Mouse (Mus musculus) CH12.LX (cell line): Measurements from ENCODE around the gene Gm5142. TPM values are rescaled to one million over a fixed set of nuclear protein-coding genes. Genes with fewer than 3 reads are reported as not detected.

Experiments
- DNase-seq: peaks from one replicate; pipeline ENCODE4 v3.0.0-alpha.2; 2013; ENCODE audit errors: extremely low read depth
- H3K27ac ChIP-seq: 2 replicates; pipeline ENCODE4 v1.5.1; 2012; ENCODE audit warnings: low read depth, mild to moderate bottlenecking, control low read depth, moderate library complexity; ENCODE audit not compliant: insufficient read depth
- H3K27me3 ChIP-seq: replicated peaks from 2 replicates; pipeline ENCODE3; 2012; ENCODE audit warnings: inconsistent platforms
- H3K36me3 ChIP-seq, 2 experiments: replicated peaks in 1 of 2; 2 replicates each; pipeline versions ENCODE3 to v1.6.1; 2012; ENCODE audit warnings: inconsistent platforms in 1 of 2, low read length in 1 of 2, mild to moderate bottlenecking in 1 of 2, mixed read lengths in 1 of 2, moderate library complexity in 1 of 2; ENCODE audit not compliant: control insufficient read depth in 1 of 2, insufficient read depth in 1 of 2
- H3K4me1 ChIP-seq, 2 experiments: 2 replicates each; pipeline ENCODE4 v1.6.1; 2012; ENCODE audit warnings: inconsistent platforms in 1 of 2, moderate library complexity in 1 of 2; ENCODE audit not compliant: insufficient read depth in 2 of 2, control insufficient read depth in 1 of 2
- H3K4me2 ChIP-seq: 2 replicates; pipeline ENCODE4 v1.6.1; 2012; ENCODE audit warnings: low read depth, mild to moderate bottlenecking, control low read depth; ENCODE audit not compliant: poor library complexity, insufficient read depth, severe bottlenecking
- H3K4me3 ChIP-seq, 3 experiments: fragments of 150-350 bp in 1 of 3; sonication (generic) in 1 of 3; replicated peaks in 1 of 3; 2 replicates each; pipeline versions ENCODE3 to v1.5.1; 2011 to 2012; ENCODE audit warnings: low read depth in 2 of 3, low read length in 2 of 3, mild to moderate bottlenecking in 2 of 3, moderate library complexity in 2 of 3, control low read depth in 1 of 3, improper control_type of control experiment in 1 of 3, inconsistent platforms in 1 of 3, mixed read lengths in 1 of 3; ENCODE audit not compliant: poor library complexity in 1 of 3
- H3K79me2 ChIP-seq: replicated peaks from 2 replicates; pipeline ENCODE4 v1.6.1; 2012; ENCODE audit warnings: mild to moderate bottlenecking, moderate library complexity; ENCODE audit not compliant: control insufficient read depth, poor library complexity, insufficient read depth, severe bottlenecking; ENCODE audit errors: extremely low read depth
- H3K9ac ChIP-seq: 2 replicates; pipeline ENCODE4 v1.6.1; 2012; ENCODE audit warnings: low read depth, mild to moderate bottlenecking, control low read depth, moderate library complexity; ENCODE audit not compliant: insufficient read depth
- H3K9me3 ChIP-seq: replicated peaks from 2 replicates; pipeline ENCODE3; 2012; ENCODE audit warnings: low read length, inconsistent platforms, mixed read lengths
- CTCF ChIP-seq, 2 experiments: IDR thresholded peaks in 1 of 2; conservative IDR thresholded peaks in 1 of 2; 2 replicates each; pipeline ENCODE4 v1.5.1; 2011 to 2012; ENCODE audit warnings: low read depth in 2 of 2, low read length in 2 of 2, improper control_type of control experiment in 1 of 2, inconsistent platforms in 1 of 2, mild to moderate bottlenecking in 1 of 2, moderate library complexity in 1 of 2
- MAFK ChIP-seq: IDR thresholded peaks from 2 replicates; pipeline ENCODE4 v1.6.1; 2011; ENCODE audit warnings: low read length, improper control_type of control experiment; ENCODE audit not compliant: insufficient replicate concordance
- MEF2A ChIP-seq: IDR thresholded peaks from 2 replicates; pipeline ENCODE4 v1.6.1; 2014; ENCODE audit warnings: low read depth, mild to moderate bottlenecking, inconsistent platforms, low read length, improper control_type of control experiment, borderline replicate concordance
- SMC3 ChIP-seq: IDR thresholded peaks from 2 replicates; pipeline ENCODE4 v1.6.1; 2011; ENCODE audit warnings: low read depth, low read length, improper control_type of control experiment
- USF2 ChIP-seq: conservative IDR thresholded peaks from 2 replicates; pipeline ENCODE4 v1.6.1; 2011; ENCODE audit warnings: low read depth, low read length, improper control_type of control experiment
- ZMIZ1 ChIP-seq: IDR thresholded peaks from 2 replicates; pipeline ENCODE4 v1.6.1; 2012; ENCODE audit warnings: low read depth, mild to moderate bottlenecking, inconsistent platforms, low read length, improper control_type of control experiment
- ZNF384 ChIP-seq: IDR thresholded peaks from 2 replicates; pipeline ENCODE4 v1.6.1; 2012; ENCODE audit warnings: low read depth, low read length, improper control_type of control experiment, inconsistent platforms
- dilution Hi-C: fragments of 300-500 bp; cut with MboI; formaldehyde crosslinking; loops from 2 replicates; pipeline ENCODE4 v1.14.3; 2020; ENCODE audit warnings: low sequenced_read_pairs; ENCODE audit not compliant: extremely low pct_unique_long_range_greater_than_20kb, extremely low pct_ligation_motif_present
- in situ Hi-C: fragments of 300-500 bp; cut with MboI; formaldehyde crosslinking; loops from 3 replicates; pipeline ENCODE4 v1.14.3; 2019; ENCODE audit warnings: low sequenced_read_pairs, low pct_ligation_motif_present, low pct_unique_long_range_greater_than_20kb, mixed read lengths
- polyA plus RNA-seq: library from polyadenylated mRNA; unstranded; fragments of >175 nt; gene quantifications from 2 replicates; pipeline ENCODE4 v1.2.1, GENCODE M21; 2012; ENCODE audit warnings: low read depth; ENCODE audit not compliant: insufficient read length
- total RNA-seq, 2 experiments: library from RNA; depleted of rRNA; stranded (reverse); fragments of 300-350 nt in 1 of 2; fragments of >200 nt in 1 of 2; gene quantifications; 2 replicates each; pipeline ENCODE4 v1.2.3; 2012 to 2014

Gene Gm5142
- total and polyA plus RNA-seq, 3 experiments = not detected

GRCm38 (mm10) chr14:59219241-59219640 lies 40.7 kb upstream of the Gm5142 start:
- in situ Hi-C loops (no loop called here), dilution Hi-C loops (no loop called here)
- H3K9me3 ChIP-seq = no peaks in the 10 kb centered on the region
- peaks cover 0 to 13% of the 10 kb centered on the region in 2 experiments; a peak in 2 of 4 replicates for H3K4me1 ChIP-seq
- no peak overlapping the region for H3K9ac ChIP-seq
- DNase-seq = no peak
- H3K4me2 ChIP-seq = no peak overlapping the region
- no peak for TF ChIP-seq CTCF (conservative IDR thresholded peaks at IDR 0.05 in 1 of 2, IDR thresholded peaks at IDR 0.05 in 1 of 2; ENCODE audit: low read depth in 2 of 2, low read length in 2 of 2)
- no peak for TF ChIP-seq MEF2A
- no peak for TF ChIP-seq ZMIZ1
- no peak for TF ChIP-seq ZNF384
- no peaks in the 10 kb centered on the region for H3K27me3 ChIP-seq
- H3K79me2 ChIP-seq = no peaks in the 10 kb centered on the region
- H3K36me3 ChIP-seq = peaks cover 35 to 76% of the 10 kb centered on the region in 2 experiments
- no peak overlapping the region for H3K27ac ChIP-seq
- H3K4me3 ChIP-seq = no peak overlapping the region

- no peak for TF ChIP-seq SMC3
- no peak for TF ChIP-seq USF2
- TF ChIP-seq, all 38 proteins: peak for 0
- Histone ChIP-seq H3K4me1 (peaks cover 0 to 41% of the 10 kb centered on the region in 2 experiments; a peak in 2 of 4 replicates), H3K27me3 (no peaks in the 10 kb centered on the region), H3K4me3 (no peak overlapping the region), H3K79me2 (peaks cover 9% of the 10 kb centered on the region; the same call in 1 of the 2 replicates), H3K36me3 (peaks cover 15 to 54% of the 10 kb centered on the region in 2 experiments), H3K4me2 (no peak overlapping the region), H3K9me3 (no peaks in the 10 kb centered on the region), H3K27ac (no peak overlapping the region), H3K9ac (no peak overlapping the region)
- dilution Hi-C loops = no loop called here
- in situ Hi-C loops = no loop called here
- no peak for DNase-seq
These were observed 31.3 kb upstream of the Gm5142 start for GRCm38 (mm10) chr14:59209816-59210215.

GRCm38 (mm10) chr14:59209003-59209402 lies 30.5 kb upstream of the Gm5142 start:
- H3K4me2 ChIP-seq = no peak overlapping the region
- H3K9ac ChIP-seq = no peak overlapping the region
- no peak for TF ChIP-seq MAFK
- H3K9me3 ChIP-seq = no peaks in the 10 kb centered on the region
- peaks cover 12% of the 10 kb centered on the region for H3K79me2 ChIP-seq
- peaks cover under 1 to 49% of the 10 kb centered on the region in 2 experiments for H3K4me1 ChIP-seq
- DNase-seq = no peak
- dilution Hi-C loops = no loop called here
- no peaks in the 10 kb centered on the region for H3K27me3 ChIP-seq
- in situ Hi-C loops = no loop called here
- no peak overlapping the region for H3K4me3 ChIP-seq
- peaks cover 15 to 46% of the 10 kb centered on the region in 2 experiments for H3K36me3 ChIP-seq
- no peak overlapping the region for H3K27ac ChIP-seq
